Mouse (Mus musculus): Measurements from ENCODE around the gene 1700125H20Rik. TPM values are rescaled to one million over a fixed set of nuclear protein-coding genes. Genes with fewer than 3 reads are reported as not detected.

The 1700125H20Rik gene
- polyA plus RNA-seq, 1 experiment from 2014 or later: not detected

GRCm38 (mm10) chr11:85206231-85206630 lies 36.0 kb downstream of the 1700125H20Rik start:
- no peaks in the 10 kb centered on the region for H3K27me3 ChIP-seq (ENCODE audit: control insufficient read depth, insufficient read depth, low read depth, low read length)

GRCm38 (mm10) chr11:85211151-85211550 lies 40.9 kb downstream of the 1700125H20Rik start:
- Histone ChIP-seq H3K27ac (ENCODE audit: low read length) (no peak overlapping the region), H3K4me3 (ENCODE audit: low read length) (no peak overlapping the region), H3K36me3 (ENCODE audit: control insufficient read depth, insufficient read depth, low read length) (peaks cover 34% of the 10 kb centered on the region), H3K4me1 (replicated peaks; ENCODE audit: control insufficient read depth, insufficient read depth, low read length) (no peaks in the 10 kb centered on the region), H3K27me3 (ENCODE audit: control insufficient read depth, insufficient read depth, low read depth, low read length) (no peaks in the 10 kb centered on the region), H3K4me2 (ENCODE audit: low read depth, low read length) (no peak overlapping the region), H3K9me3 (ENCODE audit: control insufficient read depth, low read length) (no peaks in the 10 kb centered on the region), H3K9ac (ENCODE audit: low read length) (no peak overlapping the region)
- WGBS: 85% methylated on average over 2 of the region's 2 CpGs
- no peak for ATAC-seq (ENCODE audit: low read depth)

More at GRCm38 (mm10) chr11:85206231-85206630, 36.0 kb downstream of the 1700125H20Rik start:
- no peaks in the 10 kb centered on the region for H3K9me3 ChIP-seq (ENCODE audit: control insufficient read depth, low read length)
- no peak overlapping the region for H3K4me2 ChIP-seq (ENCODE audit: low read depth, low read length)
- H3K4me1 ChIP-seq (replicated peaks; ENCODE audit: control insufficient read depth, insufficient read depth, low read length): no peaks in the 10 kb centered on the region
- no peak overlapping the region for H3K27ac ChIP-seq (ENCODE audit: low read length)
- no peak overlapping the region for H3K9ac ChIP-seq (ENCODE audit: low read length)
- peaks cover 24% of the 10 kb centered on the region for H3K36me3 ChIP-seq (ENCODE audit: control insufficient read depth, insufficient read depth, low read length)
- H3K4me3 ChIP-seq (ENCODE audit: low read length): no peak overlapping the region
- no peak for ATAC-seq (ENCODE audit: low read depth)

GRCm38 (mm10) chr11:85213215-85213614 lies 43.0 kb downstream of the 1700125H20Rik start:
- Histone ChIP-seq H3K27me3 (ENCODE audit: control insufficient read depth, insufficient read depth, low read depth, low read length) (no peaks in the 10 kb centered on the region), H3K27ac (ENCODE audit: low read length) (no peak overlapping the region), H3K4me1 (replicated peaks; ENCODE audit: control insufficient read depth, insufficient read depth, low read length) (no peaks in the 10 kb centered on the region), H3K4me3 (ENCODE audit: low read length) (no peak overlapping the region), H3K9me3 (ENCODE audit: control insufficient read depth, low read length) (no peaks in the 10 kb centered on the region), H3K9ac (ENCODE audit: low read length) (no peak overlapping the region), H3K4me2 (ENCODE audit: low read depth, low read length) (no peak overlapping the region), H3K36me3 (ENCODE audit: control insufficient read depth, insufficient read depth, low read length) (peaks cover 34% of the 10 kb centered on the region)
- ATAC-seq (ENCODE audit: low read depth): no peak
- WGBS: 95% methylated on average over 2 of the region's 2 CpGs

GRCm38 (mm10) chr11:85214679-85215078 lies 44.5 kb downstream of the 1700125H20Rik start:
- Histone ChIP-seq H3K9me3 (ENCODE audit: control insufficient read depth, low read length) (no peaks in the 10 kb centered on the region), H3K9ac (ENCODE audit: low read length) (no peak overlapping the region), H3K27ac (ENCODE audit: low read length) (no peak overlapping the region), H3K4me3 (ENCODE audit: low read length) (no peak overlapping the region), H3K4me1 (replicated peaks; ENCODE audit: control insufficient read depth, insufficient read depth, low read length) (no peaks in the 10 kb centered on the region), H3K4me2 (ENCODE audit: low read depth, low read length) (no peak overlapping the region), H3K27me3 (ENCODE audit: control insufficient read depth, insufficient read depth, low read depth, low read length) (no peaks in the 10 kb centered on the region), H3K36me3 (ENCODE audit: control insufficient read depth, insufficient read depth, low read length) (peaks cover 28% of the 10 kb centered on the region)
- no peak for ATAC-seq (ENCODE audit: low read depth)
- 88% methylated on average over 3 of the region's 3 CpGs for WGBS

GRCm38 (mm10) chr11:85219014-85219413 lies 48.8 kb downstream of the 1700125H20Rik start:
- H3K4me1 ChIP-seq (replicated peaks; ENCODE audit: control insufficient read depth, insufficient read depth, low read length): no peaks in the 10 kb centered on the region
- no peak overlapping the region for H3K27ac ChIP-seq (ENCODE audit: low read length)
- H3K4me2 ChIP-seq (ENCODE audit: low read depth, low read length): no peak overlapping the region
- ATAC-seq (ENCODE audit: low read depth): no peak
- no peaks in the 10 kb centered on the region for H3K9me3 ChIP-seq (ENCODE audit: control insufficient read depth, low read length)
- no peaks in the 10 kb centered on the region for H3K27me3 ChIP-seq (ENCODE audit: control insufficient read depth, insufficient read depth, low read depth, low read length)
- no peak overlapping the region for H3K4me3 ChIP-seq (ENCODE audit: low read length)
- H3K36me3 ChIP-seq (ENCODE audit: control insufficient read depth, insufficient read depth, low read length): peaks cover 12% of the 10 kb centered on the region
- H3K9ac ChIP-seq (ENCODE audit: low read length): no peak overlapping the region
- WGBS: 91% methylated on average over 3 of the region's 3 CpGs

- WGBS: 98% methylated on average over 6 of the region's 6 CpGs
- Histone ChIP-seq H3K4me1 (replicated peaks; ENCODE audit: control insufficient read depth, insufficient read depth, low read length) (no peaks in the 10 kb centered on the region), H3K27me3 (ENCODE audit: control insufficient read depth, insufficient read depth, low read depth, low read length) (no peaks in the 10 kb centered on the region), H3K27ac (ENCODE audit: low read length) (no peak overlapping the region), H3K4me3 (ENCODE audit: low read length) (no peak overlapping the region), H3K9ac (ENCODE audit: low read length) (no peak overlapping the region), H3K9me3 (ENCODE audit: control insufficient read depth, low read length) (0 out of 2 replicates have a peak, but pooled peaks cover 2% of the 10 kb centered on the region), H3K36me3 (ENCODE audit: control insufficient read depth, insufficient read depth, low read length) (peaks cover 4% of the 10 kb centered on the region), H3K4me2 (ENCODE audit: low read depth, low read length) (no peak overlapping the region)
- no peak for ATAC-seq (ENCODE audit: low read depth)
Observed at GRCm38 (mm10) chr11:85222561-85222960, 52.4 kb downstream of the 1700125H20Rik start.

GRCm38 (mm10) chr11:85223248-85223647 lies 53.0 kb downstream of the 1700125H20Rik start:
- Histone ChIP-seq H3K4me3 (ENCODE audit: low read length) (no peak overlapping the region), H3K4me1 (replicated peaks; ENCODE audit: control insufficient read depth, insufficient read depth, low read length) (no peaks in the 10 kb centered on the region), H3K9ac (ENCODE audit: low read length) (no peak overlapping the region), H3K27ac (ENCODE audit: low read length) (no peak overlapping the region), H3K9me3 (ENCODE audit: control insufficient read depth, low read length) (0 out of 2 replicates have a peak, but pooled peaks cover 2% of the 10 kb centered on the region), H3K36me3 (ENCODE audit: control insufficient read depth, insufficient read depth, low read length) (peaks cover 4% of the 10 kb centered on the region), H3K27me3 (ENCODE audit: control insufficient read depth, insufficient read depth, low read depth, low read length) (no peaks in the 10 kb centered on the region), H3K4me2 (ENCODE audit: low read depth, low read length) (no peak overlapping the region)
- no peak for ATAC-seq (ENCODE audit: low read depth)
- 96% methylated on average over 3 of the region's 3 CpGs for WGBS

Other genes starting within 250 kb of the 1700125H20Rik start
- 0.70 and 0.98 TPM in 2 replicates for gene Car4, start 212.6 kb upstream of the 1700125H20Rik start, polyA plus RNA-seq (2015; fragmentation: Nextera tagmentation; extraction: Ambion mirVana)
- gene Usp32, start 30.2 kb upstream of the 1700125H20Rik start, polyA plus RNA-seq (2015; fragmentation: Nextera tagmentation; extraction: Ambion mirVana): 3.5 and 5.9 TPM in 2 replicates
- gene Appbp2, start 64.7 kb downstream of the 1700125H20Rik start, polyA plus RNA-seq (2015; fragmentation: Nextera tagmentation; extraction: Ambion mirVana): 38.9 and 39.0 TPM in 2 replicates
- 14.6 and 15.9 TPM in 2 replicates for gene Ppm1d, start 140.8 kb downstream of the 1700125H20Rik start, polyA plus RNA-seq (2015; fragmentation: Nextera tagmentation; extraction: Ambion mirVana)
- gene Bcas3, start 182.8 kb downstream of the 1700125H20Rik start, polyA plus RNA-seq (2015; fragmentation: Nextera tagmentation; extraction: Ambion mirVana): 38.4 and 40.0 TPM in 2 replicates